Mouse (Mus musculus): ENCODE data around the gene Asxl2.

- no peak for TF ChIP-seq POLR2A (IDR thresholded peaks at IDR 0.05; ENCODE audit: insufficient read length, low read depth)
- TF ChIP-seq TCF12 (IDR thresholded peaks at IDR 0.05; ENCODE audit: insufficient read depth, poor library complexity, severe bottlenecking), result no peak
- TF ChIP-seq CEBPB (IDR thresholded peaks at IDR 0.05; ENCODE audit: insufficient read depth, poor library complexity, severe bottlenecking), result no peak
Measured at GRCm38 (mm10) chr12:3420519-3420918, 6.1 kb upstream of the Asxl2 start.
